Comparison of ENCODE assay signal across 15 mouse cellular contexts in the genomic region with DNA sequence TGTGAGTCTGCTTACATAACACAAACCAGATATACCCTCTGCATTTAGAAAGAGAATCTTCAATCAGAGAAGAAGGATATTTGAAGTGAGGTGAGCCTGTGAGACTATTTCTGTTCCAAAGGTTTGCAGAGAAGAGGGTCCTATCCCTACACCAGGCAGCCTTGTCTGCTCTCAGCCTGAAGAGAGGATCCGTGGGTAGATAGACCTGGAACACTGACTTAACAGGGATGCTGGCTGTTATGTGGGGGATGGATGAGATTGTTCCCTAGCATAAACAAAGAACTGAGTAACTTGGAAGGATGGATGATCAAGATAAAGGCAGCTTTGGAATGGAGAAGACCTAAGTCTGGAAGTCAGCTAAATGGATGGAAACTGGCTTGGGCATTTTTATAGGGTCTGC.
"Had no signal": no experiment of that assay in that cellular context is flagged by ENCODE, and none has a peak within 500 bp of the region (broad histone marks: within the 10 kb centered on the region; RNA-seq: fewer than 3 reads in every experiment).

No protein-coding gene starts in this region.

- H3K4me3 ChIP-seq: midbrain, embryonic 10.5 days; midbrain, embryonic 13.5 days; myocyte; neural tube, embryonic 13.5 days; stomach, embryonic 15.5 days had no signal

- ATAC-seq: midbrain, embryonic 13.5 days; midbrain, embryonic 16.5 days had no signal

- H3K27ac ChIP-seq: midbrain, embryonic 10.5 days; midbrain, embryonic 13.5 days; neural tube, embryonic 13.5 days; stomach, embryonic 15.5 days; stomach, postnatal 0 days had no signal

- DNase-seq: lung, adult 18-20 months; lung, embryonic 14.5 days; lung, postnatal 10 days; lung, postnatal 4 days; right cerebral cortex, postnatal 14 days; thymus, adult 18-20 months; thymus, postnatal 14 days; thymus, postnatal 36 days had no signal
